Mouse (Mus musculus): Measurements from ENCODE around the gene Pygo2. TPM values are rescaled to one million over a fixed set of nuclear protein-coding genes. Genes with fewer than 3 reads are reported as not detected.
A peak's percentile ranks its signal among the peaks of the same experiment; 100 is the strongest.

The Pygo2 gene
- polyA plus RNA-seq, 1 experiment from 2014 or later: 47.6 TPM

GRCm38 (mm10) chr3:89401329-89401728 lies 28.7 kb upstream of the Pygo2 start:
- H3K4me1 ChIP-seq (ENCODE audit: control insufficient read depth, insufficient read depth, low read length): peaks cover 4% of the 10 kb centered on the region
- no peak overlapping the region for H3K4me3 ChIP-seq (ENCODE audit: low read depth, low read length)
- ATAC-seq: no peak
- H3K27ac ChIP-seq (ENCODE audit: low read length): no peak overlapping the region
- WGBS: 91% methylated on average over 7 of the region's 7 CpGs
- peaks cover 9% of the 10 kb centered on the region for H3K36me3 ChIP-seq (ENCODE audit: control insufficient read depth, insufficient read depth, low read length)
- peaks cover under 1% of the 10 kb centered on the region; the same call in 1 of the 2 replicates for H3K27me3 ChIP-seq (ENCODE audit: control insufficient read depth, insufficient read depth, low read depth, low read length)
- no peak overlapping the region for H3K4me2 ChIP-seq (ENCODE audit: low read length)
- no peak overlapping the region for H3K9ac ChIP-seq (ENCODE audit: low read depth, low read length)
- no peaks in the 10 kb centered on the region for H3K9me3 ChIP-seq (replicated peaks; ENCODE audit: control insufficient read depth, low read length, poor library complexity, severe bottlenecking)

GRCm38 (mm10) chr3:89402693-89403092 lies 27.3 kb upstream of the Pygo2 start, which contains the start of gene Lenep:
Gene Lenep (minus strand): TSS chr3:89402793.
- ATAC-seq: no peak
- H3K27me3 ChIP-seq (ENCODE audit: control insufficient read depth, insufficient read depth, low read depth, low read length): no peaks in the 10 kb centered on the region
- no peak within 1 kb of the TSS for H3K27ac ChIP-seq (ENCODE audit: low read length)
- H3K4me2 ChIP-seq (ENCODE audit: low read length): no peak within 1 kb of the TSS
- no peaks in the 10 kb centered on the region for H3K9me3 ChIP-seq (replicated peaks; ENCODE audit: control insufficient read depth, low read length, poor library complexity, severe bottlenecking)
- WGBS: 79% methylated on average over 5 of the region's 5 CpGs
- no peaks in the 10 kb centered on the region for H3K4me1 ChIP-seq (ENCODE audit: control insufficient read depth, insufficient read depth, low read length)
- no peak within 1 kb of the TSS for H3K4me3 ChIP-seq (ENCODE audit: low read depth, low read length)
- H3K9ac ChIP-seq (ENCODE audit: low read depth, low read length): no peak within 1 kb of the TSS
- peaks cover 9% of the 10 kb centered on the region for H3K36me3 ChIP-seq (ENCODE audit: control insufficient read depth, insufficient read depth, low read length)

GRCm38 (mm10) chr3:89406887-89407286 lies 23.1 kb upstream of the Pygo2 start:
- H3K36me3 ChIP-seq (ENCODE audit: control insufficient read depth, insufficient read depth, low read length): peaks cover 13% of the 10 kb centered on the region
- no peak overlapping the region for H3K9ac ChIP-seq (ENCODE audit: low read depth, low read length)
- WGBS: 93% methylated on average over 6 of the region's 6 CpGs
- no peak overlapping the region for H3K4me3 ChIP-seq (ENCODE audit: low read depth, low read length)
- H3K4me1 ChIP-seq (ENCODE audit: control insufficient read depth, insufficient read depth, low read length): peaks cover 7% of the 10 kb centered on the region
- no peak overlapping the region for H3K4me2 ChIP-seq (ENCODE audit: low read length)
- ATAC-seq: no peak
- no peak overlapping the region for H3K27ac ChIP-seq (ENCODE audit: low read length)
- H3K27me3 ChIP-seq (ENCODE audit: control insufficient read depth, insufficient read depth, low read depth, low read length): no peaks in the 10 kb centered on the region
- H3K9me3 ChIP-seq (replicated peaks; ENCODE audit: control insufficient read depth, low read length, poor library complexity, severe bottlenecking): no peaks in the 10 kb centered on the region

- no peak overlapping the region for H3K9ac ChIP-seq (ENCODE audit: low read depth, low read length)
- no peaks in the 10 kb centered on the region for H3K27me3 ChIP-seq (ENCODE audit: control insufficient read depth, insufficient read depth, low read depth, low read length)
- WGBS: 64% methylated on average over 16 of the region's 16 CpGs
- H3K4me1 ChIP-seq (ENCODE audit: control insufficient read depth, insufficient read depth, low read length): peaks cover 11% of the 10 kb centered on the region
- peaks cover 10% of the 10 kb centered on the region for H3K36me3 ChIP-seq (ENCODE audit: control insufficient read depth, insufficient read depth, low read length)
- no peak for ATAC-seq
- H3K9me3 ChIP-seq (replicated peaks; ENCODE audit: control insufficient read depth, low read length, poor library complexity, severe bottlenecking): no peaks in the 10 kb centered on the region
- no peak overlapping the region for H3K4me3 ChIP-seq (ENCODE audit: low read depth, low read length)
- no peak overlapping the region for H3K4me2 ChIP-seq (ENCODE audit: low read length)
- H3K27ac ChIP-seq (ENCODE audit: low read length): no peak overlapping the region
These were observed 21.6 kb upstream of the Pygo2 start for GRCm38 (mm10) chr3:89408448-89408847.

- Histone ChIP-seq H3K36me3 (ENCODE audit: control insufficient read depth, insufficient read depth, low read length) (peaks cover 7% of the 10 kb centered on the region; the same call in 1 of the 2 replicates), H3K9ac (ENCODE audit: low read depth, low read length) (no peak overlapping the region), H3K27me3 (ENCODE audit: control insufficient read depth, insufficient read depth, low read depth, low read length) (no peaks in the 10 kb centered on the region), H3K4me2 (ENCODE audit: low read length) (no peak overlapping the region), H3K27ac (ENCODE audit: low read length) (no peak overlapping the region), H3K9me3 (replicated peaks; ENCODE audit: control insufficient read depth, low read length, poor library complexity, severe bottlenecking) (no peaks in the 10 kb centered on the region), H3K4me3 (ENCODE audit: low read depth, low read length) (no peak overlapping the region), H3K4me1 (ENCODE audit: control insufficient read depth, insufficient read depth, low read length) (peaks cover 11% of the 10 kb centered on the region)
- 90% methylated on average over 3 of the region's 3 CpGs for WGBS
- ATAC-seq: no peak
These were observed 20.3 kb upstream of the Pygo2 start for GRCm38 (mm10) chr3:89409701-89410100.

GRCm38 (mm10) chr3:89410864-89411263 lies 19.1 kb upstream of the Pygo2 start:
- no peak for ATAC-seq

GRCm38 (mm10) chr3:89411490-89412393 lies 18.3 kb upstream of the Pygo2 start, which contains the start of gene Flad1:
Gene Flad1 (minus strand): TSS chr3:89411870.
- Histone ChIP-seq H3K27me3 (ENCODE audit: control insufficient read depth, insufficient read depth, low read depth, low read length) (no peaks in the 10 kb centered on the region), H3K9ac (ENCODE audit: low read depth, low read length) (peak within 1 kb of the TSS; percentile 65), H3K9me3 (replicated peaks; ENCODE audit: control insufficient read depth, low read length, poor library complexity, severe bottlenecking) (no peaks in the 10 kb centered on the region), H3K4me1 (ENCODE audit: control insufficient read depth, insufficient read depth, low read length) (peaks cover 11% of the 10 kb centered on the region), H3K4me3 (ENCODE audit: low read depth, low read length) (peak within 1 kb of the TSS; percentile 48), H3K27ac (ENCODE audit: low read length) (peak within 1 kb of the TSS; percentile 65), H3K36me3 (ENCODE audit: control insufficient read depth, insufficient read depth, low read length) (peaks cover 10% of the 10 kb centered on the region; the same call in 1 of the 2 replicates), H3K4me2 (ENCODE audit: low read length) (peak within 1 kb of the TSS; percentile 85)
- ATAC-seq: peak; percentile 100
- 6% methylated on average over 28 of the region's 28 CpGs for WGBS

More at GRCm38 (mm10) chr3:89410864-89411263, 19.1 kb upstream of the Pygo2 start:
- Histone ChIP-seq H3K4me1 (ENCODE audit: control insufficient read depth, insufficient read depth, low read length) (peaks cover 11% of the 10 kb centered on the region), H3K27me3 (ENCODE audit: control insufficient read depth, insufficient read depth, low read depth, low read length) (no peaks in the 10 kb centered on the region), H3K36me3 (ENCODE audit: control insufficient read depth, insufficient read depth, low read length) (peaks cover 10% of the 10 kb centered on the region; the same call in 1 of the 2 replicates), H3K27ac (ENCODE audit: low read length) (peak overlapping the region; percentile 65), H3K4me2 (ENCODE audit: low read length) (peak overlapping the region; percentile 85), H3K9ac (ENCODE audit: low read depth, low read length) (peak overlapping the region; percentile 65), H3K9me3 (replicated peaks; ENCODE audit: control insufficient read depth, low read length, poor library complexity, severe bottlenecking) (no peaks in the 10 kb centered on the region), H3K4me3 (ENCODE audit: low read depth, low read length) (peak overlapping the region; percentile 48)
- 78% methylated on average over 10 of the region's 10 CpGs for whole genome bisulfite sequencing

- Histone ChIP-seq H3K4me1 (ENCODE audit: control insufficient read depth, insufficient read depth, low read length) (peaks cover 20% of the 10 kb centered on the region), H3K4me3 (ENCODE audit: low read depth, low read length) (no peak overlapping the region), H3K36me3 (ENCODE audit: control insufficient read depth, insufficient read depth, low read length) (peaks cover 4% of the 10 kb centered on the region; the same call in 1 of the 2 replicates), H3K27ac (ENCODE audit: low read length) (no peak overlapping the region), H3K9ac (ENCODE audit: low read depth, low read length) (no peak overlapping the region), H3K9me3 (replicated peaks; ENCODE audit: control insufficient read depth, low read length, poor library complexity, severe bottlenecking) (no peaks in the 10 kb centered on the region), H3K27me3 (ENCODE audit: control insufficient read depth, insufficient read depth, low read depth, low read length) (no peaks in the 10 kb centered on the region), H3K4me2 (ENCODE audit: low read length) (no peak overlapping the region)
- ATAC-seq: no peak
- 95% methylated on average over 8 of the region's 8 CpGs for WGBS
These were observed 13.9 kb upstream of the Pygo2 start for GRCm38 (mm10) chr3:89416158-89416557.

GRCm38 (mm10) chr3:89417131-89417530 lies 12.9 kb upstream of the Pygo2 start:
- no peak for ATAC-seq
- Histone ChIP-seq H3K9me3 (replicated peaks; ENCODE audit: control insufficient read depth, low read length, poor library complexity, severe bottlenecking) (no peaks in the 10 kb centered on the region), H3K36me3 (ENCODE audit: control insufficient read depth, insufficient read depth, low read length) (peaks cover 4% of the 10 kb centered on the region; the same call in 1 of the 2 replicates), H3K4me3 (ENCODE audit: low read depth, low read length) (peak overlapping the region; percentile 63), H3K27ac (ENCODE audit: low read length) (no peak overlapping the region), H3K4me2 (ENCODE audit: low read length) (peak overlapping the region; percentile 93), H3K27me3 (ENCODE audit: control insufficient read depth, insufficient read depth, low read depth, low read length) (no peaks in the 10 kb centered on the region), H3K9ac (ENCODE audit: low read depth, low read length) (no peak overlapping the region), H3K4me1 (ENCODE audit: control insufficient read depth, insufficient read depth, low read length) (peaks cover 23% of the 10 kb centered on the region)
- WGBS: 21% methylated on average over 2 of the region's 2 CpGs
